Comparison of ENCODE assay signal across 8 mouse cellular contexts in the genomic region with DNA sequence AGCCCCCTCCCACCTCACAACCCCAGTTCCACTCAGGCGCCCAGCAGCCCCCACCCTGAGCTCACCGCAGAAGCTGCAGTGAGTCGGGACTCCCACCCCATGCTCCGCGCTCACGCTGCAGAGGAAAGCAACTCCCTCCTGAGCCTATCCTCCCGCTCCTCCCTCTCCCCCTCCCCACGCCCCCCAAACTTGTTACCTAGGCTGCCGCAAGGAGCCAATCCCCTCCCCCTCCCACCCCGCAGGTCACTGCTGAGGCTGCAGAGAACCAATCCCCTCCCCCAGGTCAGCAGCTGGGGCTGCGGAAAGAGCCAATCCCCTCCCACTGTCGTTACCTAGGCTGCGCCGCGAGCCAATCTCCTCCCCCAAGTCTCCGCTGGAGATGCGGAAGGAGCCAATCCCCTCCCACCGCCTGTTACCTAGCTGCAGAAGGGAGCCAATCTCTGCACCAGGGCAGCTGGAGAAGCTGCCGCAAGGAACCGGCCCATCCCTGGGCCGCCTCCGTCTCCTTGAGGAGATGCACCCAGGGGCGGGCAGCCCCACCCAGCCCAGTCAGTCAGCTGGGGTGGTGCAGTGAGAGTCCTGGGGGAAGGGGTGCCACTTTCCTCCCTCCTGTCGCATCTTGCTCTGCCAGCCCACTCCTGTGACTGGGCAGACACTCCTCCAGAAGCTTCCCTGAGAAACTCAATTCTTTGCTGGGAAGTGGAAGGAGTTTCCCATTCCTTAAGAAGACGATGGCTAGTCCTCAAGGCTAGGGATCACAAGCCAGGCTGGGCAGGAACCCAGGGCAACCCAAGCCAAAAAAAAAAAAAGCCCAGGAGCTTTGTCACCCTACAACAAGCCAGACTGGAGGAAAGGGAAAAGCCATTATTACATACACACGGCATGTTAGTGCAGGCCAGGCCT. TPM values are rescaled to one million over a fixed set of nuclear protein-coding genes. Genes with fewer than 3 reads are reported as not detected.
DNase-seq lines count a peak whose midpoint lies in the region; ATAC-seq and TF ChIP-seq lines count a peak whose summit lies in the region.

No protein-coding gene starts in this region.

- peak overlapping the region; percentile 50 for H3K4me3 ChIP-seq in hindbrain, postnatal 0 days (ENCODE audit: low read length)

- DNase-seq in ZHBTc4 (ENCODE audit: low read depth, low spot score), result peak; percentile 99
- peak; percentile 58 to 79 for DNase-seq in cerebellum, postnatal 4 days (ENCODE audit: low spot score in 2 of 2)
- DNase-seq in gastrocnemius, adult 18-20 months (ENCODE audit: low spot score), result peak; percentile 90
- peak; percentile 95 for DNase-seq in hindbrain, postnatal 0 days (ENCODE audit: low spot score)
- DNase-seq in left cerebral cortex, adult 18-20 months (ENCODE audit: low spot score in 2 of 2), result peak; percentile 81 to 92
- peak; percentile 87 to 90 for DNase-seq in lung, postnatal 4 days
- DNase-seq in retina, postnatal 1 day, result peak; percentile 97
- DNase-seq in thymus, postnatal 4 days, result peak; percentile 89

- H3K9me3 ChIP-seq in hindbrain, postnatal 0 days (ENCODE audit: low read length), result no peaks in the 10 kb centered on the region

- WGBS in hindbrain, postnatal 0 days, result 2% methylated on average over 22 of the region's 26 CpGs

- no peaks in the 10 kb centered on the region for H3K27me3 ChIP-seq in hindbrain, postnatal 0 days (ENCODE audit: insufficient read depth, low read length)

- peaks cover 46% of the 10 kb centered on the region for H3K4me1 ChIP-seq in hindbrain, postnatal 0 days (ENCODE audit: insufficient read depth, low read length)

- H3K9ac ChIP-seq in hindbrain, postnatal 0 days (replicated peaks; ENCODE audit: low read length), result peak overlapping the region; percentile 63

- TF ChIP-seq CTCF in hindbrain, postnatal 0 days (IDR thresholded peaks at IDR 0.05; ENCODE audit: low read depth), result no peak

- H3K4me2 ChIP-seq in hindbrain, postnatal 0 days (ENCODE audit: low read depth, low read length), result peak overlapping the region; percentile 82

- ATAC-seq in hindbrain, postnatal 0 days, result peak; percentile 94

- peak overlapping the region; percentile 84 for H3K27ac ChIP-seq in hindbrain, postnatal 0 days

- peaks cover 27% of the 10 kb centered on the region for H3K36me3 ChIP-seq in hindbrain, postnatal 0 days (ENCODE audit: insufficient read depth, low read length)

RNA-seq across cellular contexts. Expression of a gene that starts 5.6 kb away (rescaled TPM):
- 100 to 1,000 TPM; 460 to 570 TPM for total RNA-seq in gastrocnemius, adult 18-20 months (2021)
- 91.4 and 92.8 TPM in 2 replicates for total RNA-seq in hindbrain, postnatal 0 days (2014; rRNA removed)
- polyA plus RNA-seq in hindbrain, postnatal 0 days (2015; fragmentation: Nextera tagmentation; extraction: Ambion mirVana), result 67.2 and 69.0 TPM in 2 replicates
- total RNA-seq in left cerebral cortex, adult 18-20 months (2021), result 100 to 1,000 TPM; 292 to 305 TPM

RNA-seq across cellular contexts. Expression of a gene that starts 25.5 kb away (rescaled TPM):
- total RNA-seq in gastrocnemius, adult 18-20 months (2021), result 10 to 100 TPM; 26.7 to 27.7 TPM
- 6.3 and 12.6 TPM in 2 replicates for total RNA-seq in hindbrain, postnatal 0 days (2014; rRNA removed)
- 26.4 and 28.1 TPM in 2 replicates for polyA plus RNA-seq in hindbrain, postnatal 0 days (2015; fragmentation: Nextera tagmentation; extraction: Ambion mirVana)
- 1 to 10 TPM; 5.9 to 6.3 TPM for total RNA-seq in left cerebral cortex, adult 18-20 months (2021)

RNA-seq across cellular contexts. Expression of a gene that starts 35.2 kb away (rescaled TPM):
- total RNA-seq in gastrocnemius, adult 18-20 months (2021), result 10 to 100 TPM; 34.2 to 36.1 TPM
- 23.1 and 27.9 TPM in 2 replicates for total RNA-seq in hindbrain, postnatal 0 days (2014; rRNA removed)
- 57.2 and 63.0 TPM in 2 replicates for polyA plus RNA-seq in hindbrain, postnatal 0 days (2015; fragmentation: Nextera tagmentation; extraction: Ambion mirVana)
- total RNA-seq in left cerebral cortex, adult 18-20 months (2021), result 10 to 100 TPM; 40.8 to 43.3 TPM

RNA-seq across cellular contexts. Expression of a gene that starts 46.8 kb away (rescaled TPM):
- total RNA-seq in gastrocnemius, adult 18-20 months (2021), result 10 to 100 TPM in 1 of 2 experiments, 1 to 10 TPM in 1; 9.6 to 10.3 TPM
- total RNA-seq in hindbrain, postnatal 0 days (2014; rRNA removed), result 66.0 and 71.4 TPM in 2 replicates
- polyA plus RNA-seq in hindbrain, postnatal 0 days (2015; fragmentation: Nextera tagmentation; extraction: Ambion mirVana), result 36.5 and 40.9 TPM in 2 replicates
- total RNA-seq in left cerebral cortex, adult 18-20 months (2021), result 10 to 100 TPM; 48.8 to 48.9 TPM

Comparison
In these comparisons a context has a peak if more than half of its experiments do, and no peak if none do; other contexts are left out.
1. Peak in every context shown above with its lines: DNase-seq, ATAC-seq, H3K4me3 ChIP-seq and H3K27ac ChIP-seq.